Mouse (Mus musculus): ENCODE data around the gene Olfr1496. TPM values are rescaled to one million over a fixed set of nuclear protein-coding genes. Genes with fewer than 3 reads are reported as not detected.
A peak's percentile ranks its signal among the peaks of the same experiment; 100 is the strongest.
"Not testable (repeated sequence)": the region's sequence is repeated elsewhere in the genome, so short reads cannot be mapped to it uniquely, and the experiment has no call there.

The Olfr1496 gene
- total and polyA plus RNA-seq, 3 experiments, result not detected

DNA sequence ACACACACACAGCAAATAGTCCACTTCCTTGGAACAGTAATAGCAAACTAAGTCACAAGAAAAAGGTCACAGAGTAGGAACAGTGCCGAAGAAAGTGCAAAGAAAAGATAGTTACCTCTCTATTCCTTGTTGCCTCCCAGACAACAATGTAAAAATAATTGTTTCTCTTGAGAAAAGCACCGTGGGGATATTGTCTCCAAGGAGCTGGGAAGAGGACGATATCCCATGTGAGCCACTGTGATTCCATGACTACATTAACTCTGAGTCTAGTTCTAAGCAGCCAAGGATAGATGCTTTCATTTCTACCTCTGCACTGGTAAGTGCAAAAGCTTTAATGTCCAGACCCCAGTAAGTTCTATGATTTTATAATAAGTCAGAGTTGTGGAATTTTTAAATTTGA, 13.4 kb upstream of the Olfr1496 start, which contains the start of gene Olfr1495:
TSS of gene Olfr1495 (plus strand) at position 301 of the 400 bp plus-strand sequence.
- DNase-seq (ENCODE audit: extremely low read depth), result no peak
- Histone ChIP-seq H3K36me3 (replicated peaks in 1 of 2; ENCODE audit: control insufficient read depth in 1 of 2, insufficient read depth in 1 of 2, low read length in 1 of 2) (no peaks in the 10 kb centered on the region), H3K27me3 (replicated peaks) (no peaks in the 10 kb centered on the region), H3K4me1 (ENCODE audit: control insufficient read depth in 1 of 2, insufficient read depth in 2 of 2) (no peaks in the 10 kb centered on the region), H3K4me2 (ENCODE audit: insufficient read depth, low read depth, poor library complexity, severe bottlenecking) (no peak within 1 kb of the TSS), H3K9ac (ENCODE audit: insufficient read depth, low read depth) (no peak within 1 kb of the TSS), H3K79me2 (replicated peaks; ENCODE audit: control insufficient read depth, extremely low read depth, insufficient read depth, poor library complexity, severe bottlenecking) (no peaks in the 10 kb centered on the region), H3K27ac (ENCODE audit: insufficient read depth, low read depth) (no peak within 1 kb of the TSS), H3K4me3 (replicated peaks in 1 of 3; ENCODE audit: low read depth in 2 of 3, low read length in 2 of 3, poor library complexity in 1 of 3) (no peak within 1 kb of the TSS), H3K9me3 (replicated peaks; ENCODE audit: low read length) (no peaks in the 10 kb centered on the region)
- dilution Hi-C loops (cut with MboI; ENCODE audit: extremely low pct_ligation_motif_present, extremely low pct_unique_long_range_greater_than_20kb, low sequenced_read_pairs), result no loop called here
- in situ Hi-C loops (cut with MboI; ENCODE audit: low pct_ligation_motif_present, low pct_unique_long_range_greater_than_20kb, low sequenced_read_pairs), result no loop called here
- TF ChIP-seq KAT2A (IDR thresholded peaks at IDR 0.05; ENCODE audit: insufficient replicate concordance, low read length) (no peak), JUN (IDR thresholded peaks at IDR 0.05; ENCODE audit: insufficient read depth, low read depth, low read length) (no peak), UBTF (IDR thresholded peaks at IDR 0.05; ENCODE audit: low read depth, low read length) (no peak), CHD1 (IDR thresholded peaks at IDR 0.05; ENCODE audit: low read depth, low read length) (no peak), ETS1 (conservative IDR thresholded peaks at IDR 0.05; ENCODE audit: low read depth, low read length) (no peak), BHLHE40 (IDR thresholded peaks at IDR 0.05; ENCODE audit: low read depth, low read length) (no peak)

- Histone ChIP-seq H3K36me3 (replicated peaks in 1 of 2; ENCODE audit: control insufficient read depth in 1 of 2, insufficient read depth in 1 of 2, low read length in 1 of 2) (no peaks in the 10 kb centered on the region), H3K9ac (ENCODE audit: insufficient read depth, low read depth) (no peak overlapping the region), H3K27me3 (replicated peaks) (no peaks in the 10 kb centered on the region), H3K4me2 (ENCODE audit: insufficient read depth, low read depth, poor library complexity, severe bottlenecking) (peak overlapping the region; percentile 24; the same call in 1 of the 2 replicates), H3K79me2 (replicated peaks; ENCODE audit: control insufficient read depth, extremely low read depth, insufficient read depth, poor library complexity, severe bottlenecking) (no peaks in the 10 kb centered on the region), H3K27ac (ENCODE audit: insufficient read depth, low read depth) (no peak overlapping the region), H3K4me1 (ENCODE audit: control insufficient read depth in 1 of 2, insufficient read depth in 2 of 2) (no peaks in the 10 kb centered on the region), H3K4me3 (replicated peaks in 1 of 3; ENCODE audit: low read depth in 2 of 3, low read length in 2 of 3, poor library complexity in 1 of 3) (no peak overlapping the region), H3K9me3 (replicated peaks; ENCODE audit: low read length) (no peaks in the 10 kb centered on the region)
- TF ChIP-seq CTCF (conservative IDR thresholded peaks at IDR 0.05 in 1 of 2, IDR thresholded peaks at IDR 0.05 in 1 of 2; ENCODE audit: low read depth in 2 of 2, low read length in 2 of 2), result peak in 1 of 2 experiments; percentile 67; a peak in 2 of 4 replicates
- peak; percentile 54 for TF ChIP-seq RAD21 (IDR thresholded peaks at IDR 0.05; ENCODE audit: low read depth, low read length)
- no peak for TF ChIP-seq IRF4 (IDR thresholded peaks at IDR 0.05; ENCODE audit: low read depth, low read length)
- peak; percentile 62 for TF ChIP-seq SMC3 (IDR thresholded peaks at IDR 0.05; ENCODE audit: low read depth, low read length)
- dilution Hi-C loops (cut with MboI; ENCODE audit: extremely low pct_ligation_motif_present, extremely low pct_unique_long_range_greater_than_20kb, low sequenced_read_pairs) (no loop called here), in situ Hi-C loops (cut with MboI; ENCODE audit: low pct_ligation_motif_present, low pct_unique_long_range_greater_than_20kb, low sequenced_read_pairs) (no loop called here)
- DNase-seq (ENCODE audit: extremely low read depth), result peak; percentile 10
These were observed 9.0 kb upstream of the Olfr1496 start for GRCm38 (mm10) chr19:13768565-13769276.

DNA sequence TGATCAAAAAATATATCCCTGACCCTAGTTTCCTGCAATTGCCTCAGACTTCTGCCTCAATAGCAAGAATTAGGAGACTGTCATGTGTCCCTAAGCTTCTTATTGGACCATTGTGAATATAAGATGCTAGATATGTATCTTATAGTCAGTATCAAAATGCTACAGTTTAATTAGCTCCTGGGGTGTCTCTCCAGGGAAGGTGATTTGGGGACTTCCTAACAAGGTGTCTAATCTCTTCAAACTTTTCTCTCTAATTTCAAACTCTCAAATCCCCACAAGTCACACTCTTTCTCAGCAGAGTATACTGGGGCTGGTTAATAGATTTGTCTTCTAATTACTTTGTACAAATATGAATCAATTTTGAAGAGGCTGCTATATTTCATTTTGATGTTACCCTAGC, 20.4 kb downstream of the Olfr1496 start, which contains the start of gene Olfr1497:
TSS of gene Olfr1497 (minus strand) at position 101 of the 400 bp plus-strand sequence.
- no peak within 1 kb of the TSS for H3K4me3 ChIP-seq (replicated peaks in 1 of 3; ENCODE audit: low read depth in 2 of 3, low read length in 2 of 3, poor library complexity in 1 of 3)
- dilution Hi-C loops (cut with MboI; ENCODE audit: extremely low pct_ligation_motif_present, extremely low pct_unique_long_range_greater_than_20kb, low sequenced_read_pairs), result no loop called here
- no peaks in the 10 kb centered on the region for H3K27me3 ChIP-seq (replicated peaks)
- no peaks in the 10 kb centered on the region for H3K4me1 ChIP-seq (ENCODE audit: control insufficient read depth in 1 of 2, insufficient read depth in 2 of 2)
- no peak within 1 kb of the TSS for H3K4me2 ChIP-seq (ENCODE audit: insufficient read depth, low read depth, poor library complexity, severe bottlenecking)
- no peaks in the 10 kb centered on the region for H3K79me2 ChIP-seq (replicated peaks; ENCODE audit: control insufficient read depth, extremely low read depth, insufficient read depth, poor library complexity, severe bottlenecking)
- H3K9me3 ChIP-seq (replicated peaks; ENCODE audit: low read length), result no peaks in the 10 kb centered on the region
- TF ChIP-seq MAX (IDR thresholded peaks at IDR 0.05; ENCODE audit: low read length), result no peak
- no peak for DNase-seq (ENCODE audit: extremely low read depth)
- no peaks in the 10 kb centered on the region for H3K36me3 ChIP-seq (replicated peaks in 1 of 2; ENCODE audit: control insufficient read depth in 1 of 2, insufficient read depth in 1 of 2, low read length in 1 of 2)
- H3K27ac ChIP-seq (ENCODE audit: insufficient read depth, low read depth), result no peak within 1 kb of the TSS
- in situ Hi-C loops (cut with MboI; ENCODE audit: low pct_ligation_motif_present, low pct_unique_long_range_greater_than_20kb, low sequenced_read_pairs), result no loop called here
- H3K9ac ChIP-seq (ENCODE audit: insufficient read depth, low read depth), result no peak within 1 kb of the TSS

GRCm38 (mm10) chr19:13805486-13805885, 27.8 kb downstream of the Olfr1496 start:
- dilution Hi-C loops (cut with MboI; ENCODE audit: extremely low pct_ligation_motif_present, extremely low pct_unique_long_range_greater_than_20kb, low sequenced_read_pairs); in situ Hi-C loops (cut with MboI; ENCODE audit: low pct_ligation_motif_present, low pct_unique_long_range_greater_than_20kb, low sequenced_read_pairs); H3K9me3 ChIP-seq (replicated peaks; ENCODE audit: low read length); H3K4me3 ChIP-seq (replicated peaks in 1 of 3; ENCODE audit: low read depth in 2 of 3, low read length in 2 of 3, poor library complexity in 1 of 3); H3K4me1 ChIP-seq (ENCODE audit: control insufficient read depth in 1 of 2, insufficient read depth in 2 of 2); H3K4me2 ChIP-seq (ENCODE audit: insufficient read depth, low read depth, poor library complexity, severe bottlenecking); H3K27me3 ChIP-seq (replicated peaks); H3K9ac ChIP-seq (ENCODE audit: insufficient read depth, low read depth); H3K36me3 ChIP-seq (replicated peaks in 1 of 2; ENCODE audit: control insufficient read depth in 1 of 2, insufficient read depth in 1 of 2, low read length in 1 of 2); H3K27ac ChIP-seq (ENCODE audit: insufficient read depth, low read depth); DNase-seq (ENCODE audit: extremely low read depth); H3K79me2 ChIP-seq (replicated peaks; ENCODE audit: control insufficient read depth, extremely low read depth, insufficient read depth, poor library complexity, severe bottlenecking): not testable (repeated sequence)

Data from CH12.LX (cell line).